Mouse (Mus musculus): ENCODE data around the gene Akt3. TPM values are rescaled to one million over a fixed set of nuclear protein-coding genes. Genes with fewer than 3 reads are reported as not detected.
A peak's percentile ranks its signal among the peaks of the same experiment; 100 is the strongest.

The Akt3 gene
- polyA plus RNA-seq, 1 experiment from 2014 or later: 0.54 TPM

DNA sequence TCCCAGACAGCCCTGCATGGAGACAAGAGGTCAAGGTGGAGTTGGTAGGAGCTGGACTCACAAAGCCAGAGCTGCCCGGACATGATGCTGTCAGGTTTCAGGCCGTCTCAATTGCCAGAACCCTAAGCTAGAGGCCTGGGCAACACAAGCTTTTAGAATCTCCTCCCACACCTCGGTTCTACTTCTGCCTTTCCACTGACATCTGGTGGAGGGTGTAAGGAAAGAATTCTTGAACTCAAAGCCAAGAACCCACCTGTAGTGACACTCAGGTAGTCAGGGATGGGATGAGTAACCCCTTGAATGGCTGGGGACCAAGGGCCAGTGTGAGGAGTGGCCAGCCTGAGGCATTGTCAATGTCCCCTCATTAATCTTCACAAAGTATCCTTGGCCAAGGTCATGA is 235.3 kb downstream of the Akt3 start:
- Histone ChIP-seq H3K4me1 (ENCODE audit: insufficient read depth) (no peaks in the 10 kb centered on the region), H3K4me2 (ENCODE audit: low read depth, low read length) (no peak overlapping the region), H3K9ac (replicated peaks) (no peak overlapping the region), H3K9me3 (ENCODE audit: low read length) (no peaks in the 10 kb centered on the region), H3K4me3 (ENCODE audit: low read depth, low read length) (no peak overlapping the region), H3K36me3 (replicated peaks; ENCODE audit: insufficient read depth, low read length) (no peaks in the 10 kb centered on the region), H3K27me3 (ENCODE audit: insufficient read depth, low read length) (no peaks in the 10 kb centered on the region), H3K27ac (ENCODE audit: low read depth) (no peak overlapping the region)
- 71% methylated on average over 3 of the region's 3 CpGs for WGBS (ENCODE audit: insufficient replicate concordance)
- no peak for TF ChIP-seq EP300 (IDR thresholded peaks at IDR 0.05; ENCODE audit: low read depth)
- TF ChIP-seq CTCF (IDR thresholded peaks at IDR 0.05; ENCODE audit: low read depth): no peak
- no peak for DNase-seq
- ATAC-seq: no peak

DNA sequence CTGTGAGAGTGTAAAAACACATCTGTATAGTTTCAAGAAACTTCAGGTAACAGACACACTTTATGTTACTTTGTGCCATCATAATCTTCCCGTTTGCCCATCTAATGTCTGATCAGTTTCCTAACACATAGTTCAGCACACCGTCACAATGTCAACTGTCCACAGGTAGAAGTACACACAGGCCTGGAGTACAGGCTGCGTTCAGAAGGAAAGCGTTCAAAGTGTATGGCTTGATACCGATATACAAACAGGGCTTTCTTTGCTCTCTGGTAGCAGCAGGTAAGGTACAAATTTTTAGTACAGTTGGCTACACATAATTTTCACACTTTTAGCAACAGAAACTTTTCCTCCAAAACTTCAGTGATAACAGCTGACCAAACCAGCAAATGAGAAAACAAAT is 238.3 kb downstream of the Akt3 start:
- H3K9me3 ChIP-seq (ENCODE audit: low read length): no peaks in the 10 kb centered on the region
- no peak overlapping the region for H3K4me3 ChIP-seq (ENCODE audit: low read depth, low read length)
- DNase-seq (no peak), ATAC-seq (peak; percentile 53; the same call in 1 of the 2 replicates)
- no peaks in the 10 kb centered on the region for H3K36me3 ChIP-seq (replicated peaks; ENCODE audit: insufficient read depth, low read length)
- 66% methylated on average over 5 of the region's 5 CpGs for WGBS (ENCODE audit: insufficient replicate concordance)
- TF ChIP-seq EP300 (IDR thresholded peaks at IDR 0.05; ENCODE audit: low read depth) (no peak), CTCF (IDR thresholded peaks at IDR 0.05; ENCODE audit: low read depth) (no peak)
- H3K4me2 ChIP-seq (ENCODE audit: low read depth, low read length): no peak overlapping the region
- H3K4me1 ChIP-seq (ENCODE audit: insufficient read depth): no peaks in the 10 kb centered on the region
- H3K9ac ChIP-seq (replicated peaks): no peak overlapping the region
- H3K27ac ChIP-seq (ENCODE audit: low read depth): no peak overlapping the region
- H3K27me3 ChIP-seq (ENCODE audit: insufficient read depth, low read length): no peaks in the 10 kb centered on the region

DNA sequence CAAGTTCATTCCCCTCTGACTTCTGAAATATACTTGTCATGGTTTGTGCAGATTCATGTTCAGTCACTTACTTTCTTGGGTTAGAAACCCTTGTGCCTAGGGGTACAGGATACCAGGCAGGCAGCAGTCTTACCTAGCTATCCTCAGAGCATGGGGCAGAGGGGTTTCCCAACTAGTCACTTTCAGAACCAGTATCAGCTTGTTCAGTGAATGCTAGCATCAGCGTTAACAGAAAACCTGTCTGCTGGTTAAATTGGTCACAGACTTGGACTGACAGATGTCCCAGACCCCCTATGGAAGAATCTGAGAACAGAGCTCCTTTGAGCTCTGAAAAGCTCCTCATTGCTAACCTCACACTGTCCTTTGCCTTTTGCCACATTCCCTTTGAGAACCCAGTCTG is 239.3 kb downstream of the Akt3 start:
- WGBS (ENCODE audit: insufficient replicate concordance): 78% methylated on average over 1 of the region's 1 CpGs
- no peak for ATAC-seq
- no peak overlapping the region for H3K9ac ChIP-seq (replicated peaks)
- H3K36me3 ChIP-seq (replicated peaks; ENCODE audit: insufficient read depth, low read length): no peaks in the 10 kb centered on the region
- no peak overlapping the region for H3K4me2 ChIP-seq (ENCODE audit: low read depth, low read length)
- no peak overlapping the region for H3K27ac ChIP-seq (ENCODE audit: low read depth)
- TF ChIP-seq CTCF (IDR thresholded peaks at IDR 0.05; ENCODE audit: low read depth) (no peak), EP300 (IDR thresholded peaks at IDR 0.05; ENCODE audit: low read depth) (no peak)
- no peaks in the 10 kb centered on the region for H3K9me3 ChIP-seq (ENCODE audit: low read length)
- H3K4me1 ChIP-seq (ENCODE audit: insufficient read depth): no peaks in the 10 kb centered on the region
- DNase-seq: no peak
- no peaks in the 10 kb centered on the region for H3K27me3 ChIP-seq (ENCODE audit: insufficient read depth, low read length)
- H3K4me3 ChIP-seq (ENCODE audit: low read depth, low read length): no peak overlapping the region

DNA sequence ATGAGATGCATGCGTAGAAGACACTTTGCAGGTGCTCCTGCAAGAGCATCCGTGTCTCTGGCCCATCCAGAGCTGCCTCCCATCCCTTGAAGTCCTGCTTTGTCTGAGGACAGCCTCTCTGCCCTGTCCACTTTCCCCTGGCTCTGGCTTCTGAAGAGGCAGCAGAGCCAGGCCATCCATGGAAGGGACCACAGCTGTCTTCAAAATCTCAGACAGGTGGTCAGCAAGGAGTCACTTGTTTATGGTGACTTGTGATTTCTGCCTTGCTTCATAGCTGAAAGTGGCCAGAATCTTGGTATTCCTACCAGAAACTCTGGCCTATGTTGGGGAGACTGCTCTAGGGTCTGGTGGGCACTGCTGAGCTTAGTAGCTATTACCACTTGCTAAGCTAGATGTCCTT is 241.3 kb downstream of the Akt3 start:
- Histone ChIP-seq H3K27ac (ENCODE audit: low read depth) (no peak overlapping the region), H3K36me3 (replicated peaks; ENCODE audit: insufficient read depth, low read length) (no peaks in the 10 kb centered on the region), H3K4me1 (ENCODE audit: insufficient read depth) (0 out of 2 replicates have a peak, but pooled peaks cover 3% of the 10 kb centered on the region), H3K9ac (replicated peaks) (no peak overlapping the region), H3K27me3 (ENCODE audit: insufficient read depth, low read length) (no peaks in the 10 kb centered on the region), H3K4me3 (ENCODE audit: low read depth, low read length) (no peak overlapping the region), H3K9me3 (ENCODE audit: low read length) (no peaks in the 10 kb centered on the region), H3K4me2 (ENCODE audit: low read depth, low read length) (no peak overlapping the region)
- no peak for DNase-seq
- TF ChIP-seq EP300 (IDR thresholded peaks at IDR 0.05; ENCODE audit: low read depth) (no peak), CTCF (IDR thresholded peaks at IDR 0.05; ENCODE audit: low read depth) (no peak)
- no peak for ATAC-seq
- 86% methylated on average over 2 of the region's 2 CpGs for WGBS (ENCODE audit: insufficient replicate concordance)

DNA sequence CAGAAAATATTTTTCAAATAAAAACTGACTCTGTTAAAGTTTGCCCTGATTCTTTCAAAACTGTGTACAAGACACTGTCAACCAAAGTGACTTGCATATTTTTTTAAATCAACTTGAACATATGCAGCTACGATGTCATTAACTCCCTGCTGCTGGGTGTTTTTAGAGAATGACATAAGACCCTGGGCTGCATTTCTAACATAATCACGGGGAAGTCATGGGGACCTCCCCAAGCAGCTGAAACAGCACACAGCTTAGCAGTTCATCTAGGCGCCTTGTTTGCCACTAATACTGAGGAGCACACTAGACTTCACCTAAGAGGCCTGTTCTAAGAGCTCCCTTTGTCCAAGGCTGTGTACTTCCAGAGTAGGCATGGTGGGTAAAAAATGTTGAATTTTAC is 242.1 kb downstream of the Akt3 start:
- H3K9ac ChIP-seq (replicated peaks): no peak overlapping the region
- no peak overlapping the region for H3K27ac ChIP-seq (ENCODE audit: low read depth)
- ATAC-seq: no peak
- H3K4me2 ChIP-seq (ENCODE audit: low read depth, low read length): no peak overlapping the region
- DNase-seq: no peak
- no peaks in the 10 kb centered on the region for H3K9me3 ChIP-seq (ENCODE audit: low read length)
- H3K4me1 ChIP-seq (ENCODE audit: insufficient read depth): 0 out of 2 replicates have a peak, but pooled peaks cover 3% of the 10 kb centered on the region
- 71% methylated on average over 3 of the region's 3 CpGs for WGBS (ENCODE audit: insufficient replicate concordance)
- H3K27me3 ChIP-seq (ENCODE audit: insufficient read depth, low read length): no peaks in the 10 kb centered on the region
- H3K4me3 ChIP-seq (ENCODE audit: low read depth, low read length): no peak overlapping the region
- no peaks in the 10 kb centered on the region for H3K36me3 ChIP-seq (replicated peaks; ENCODE audit: insufficient read depth, low read length)
- TF ChIP-seq CTCF (IDR thresholded peaks at IDR 0.05; ENCODE audit: low read depth) (no peak), EP300 (IDR thresholded peaks at IDR 0.05; ENCODE audit: low read depth) (no peak)

DNA sequence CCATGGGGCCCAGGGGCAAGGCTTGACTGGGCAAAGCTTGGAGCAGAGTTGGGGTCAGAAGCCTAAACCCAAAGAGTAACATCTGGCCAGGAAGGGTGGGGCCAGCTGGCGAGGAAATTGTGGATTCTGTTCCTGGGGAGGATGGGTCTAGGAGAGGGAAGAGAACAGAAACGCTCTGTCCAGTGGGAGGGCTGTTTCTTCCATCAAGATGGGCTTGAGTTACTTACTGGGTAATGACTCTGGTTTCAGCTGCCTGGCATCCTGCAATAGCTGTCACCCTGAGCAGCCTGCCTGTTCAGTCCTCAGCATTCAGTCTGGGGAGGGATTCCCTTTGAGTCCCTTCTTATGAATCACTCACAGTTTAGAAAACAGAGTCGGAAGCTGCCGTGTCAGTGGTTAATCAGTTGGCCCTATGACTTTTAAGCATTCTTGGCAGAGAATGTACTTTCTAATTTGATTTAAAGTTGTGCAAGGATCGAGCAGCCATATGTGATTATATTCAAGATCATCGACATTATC is 243.0 kb downstream of the Akt3 start:
- no peaks in the 10 kb centered on the region for H3K27me3 ChIP-seq (ENCODE audit: insufficient read depth, low read length)
- DNase-seq (no peak), ATAC-seq (no peak)
- H3K4me2 ChIP-seq (ENCODE audit: low read depth, low read length): no peak overlapping the region
- TF ChIP-seq EP300 (IDR thresholded peaks at IDR 0.05; ENCODE audit: low read depth) (no peak), CTCF (IDR thresholded peaks at IDR 0.05; ENCODE audit: low read depth) (no peak)
- no peak overlapping the region for H3K4me3 ChIP-seq (ENCODE audit: low read depth, low read length)
- no peaks in the 10 kb centered on the region for H3K9me3 ChIP-seq (ENCODE audit: low read length)
- no peak overlapping the region for H3K9ac ChIP-seq (replicated peaks)
- WGBS (ENCODE audit: insufficient replicate concordance): 64% methylated on average over 6 of the region's 6 CpGs
- no peaks in the 10 kb centered on the region for H3K36me3 ChIP-seq (replicated peaks; ENCODE audit: insufficient read depth, low read length)
- no peak overlapping the region for H3K27ac ChIP-seq (ENCODE audit: low read depth)
- H3K4me1 ChIP-seq (ENCODE audit: insufficient read depth): 0 out of 2 replicates have a peak, but pooled peaks cover 3% of the 10 kb centered on the region

DNA sequence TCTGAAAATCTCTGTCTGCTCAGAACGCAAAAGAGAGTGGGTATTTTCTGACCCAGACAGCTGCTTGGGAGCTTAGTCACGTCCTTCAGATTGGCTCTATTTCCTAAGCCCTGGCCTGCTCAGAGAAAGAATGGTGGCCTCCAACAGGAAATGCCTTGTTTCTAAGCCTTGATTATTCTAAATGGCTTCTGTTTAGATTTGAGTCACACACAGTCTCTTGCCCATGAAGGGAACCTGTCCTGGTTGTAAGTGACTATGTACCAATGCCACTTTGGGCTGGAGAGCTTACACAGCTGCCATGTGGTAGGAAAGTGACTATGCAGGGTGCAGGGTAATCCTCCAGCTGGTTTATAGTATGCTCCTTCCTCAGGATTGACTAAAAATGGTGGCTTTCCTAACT is 243.7 kb downstream of the Akt3 start:
- WGBS (ENCODE audit: insufficient replicate concordance): 53% methylated on average over 2 of the region's 2 CpGs
- H3K4me2 ChIP-seq (ENCODE audit: low read depth, low read length): no peak overlapping the region
- no peak overlapping the region for H3K4me3 ChIP-seq (ENCODE audit: low read depth, low read length)
- H3K27ac ChIP-seq (ENCODE audit: low read depth): no peak overlapping the region
- H3K27me3 ChIP-seq (ENCODE audit: insufficient read depth, low read length): no peaks in the 10 kb centered on the region
- H3K4me1 ChIP-seq (ENCODE audit: insufficient read depth): 0 out of 2 replicates have a peak, but pooled peaks cover 3% of the 10 kb centered on the region
- TF ChIP-seq EP300 (IDR thresholded peaks at IDR 0.05; ENCODE audit: low read depth) (no peak), CTCF (IDR thresholded peaks at IDR 0.05; ENCODE audit: low read depth) (no peak)
- DNase-seq (no peak), ATAC-seq (no peak)
- H3K36me3 ChIP-seq (replicated peaks; ENCODE audit: insufficient read depth, low read length): no peaks in the 10 kb centered on the region
- H3K9ac ChIP-seq (replicated peaks): no peak overlapping the region
- no peaks in the 10 kb centered on the region for H3K9me3 ChIP-seq (ENCODE audit: low read length)
